Mouse (Mus musculus) lung, embryonic 16.5 days (tissue): ENCODE measurements around the gene Id1. TPM values are rescaled to one million over a fixed set of nuclear protein-coding genes. Genes with fewer than 3 reads are reported as not detected.

ENCODE experiments used
- ATAC-seq: fragments of 200-750 bp; cut with Nextera tagmentation; 2 replicates; pipeline ENCODE4 v1.8.0; 2017; ENCODE audit warnings: low read depth, mild to moderate bottlenecking, moderate library complexity
- H3K27ac ChIP-seq: fragments of 300-500 bp; sonication (generic); 2 replicates; pipeline ENCODE4 v1.5.1; 2014; ENCODE audit warnings: mild to moderate bottlenecking, control low read depth, low read length
- H3K27me3 ChIP-seq: fragments of 300-500 bp; sonication (generic); 2 replicates; pipeline ENCODE4 v1.6.1; 2014; ENCODE audit warnings: low read depth, low read length, mixed read lengths; ENCODE audit not compliant: control insufficient read depth, insufficient read depth
- H3K36me3 ChIP-seq: fragments of 300-500 bp; sonication (generic); 2 replicates; pipeline ENCODE4 v1.6.1; 2014; ENCODE audit warnings: low read length; ENCODE audit not compliant: control insufficient read depth, insufficient read depth
- H3K4me1 ChIP-seq: fragments of 300-500 bp; sonication (generic); replicated peaks from 2 replicates; pipeline ENCODE4 v1.6.1; 2014; ENCODE audit warnings: low read length, mixed read lengths; ENCODE audit not compliant: control insufficient read depth, insufficient read depth
- H3K4me2 ChIP-seq: fragments of 300-500 bp; sonication (generic); 2 replicates; pipeline ENCODE4 v1.6.1; 2014; ENCODE audit warnings: low read depth, low read length, control low read depth
- H3K4me3 ChIP-seq: fragments of 300-500 bp; sonication (generic); 2 replicates; pipeline ENCODE4 v1.5.1; 2014; ENCODE audit warnings: mild to moderate bottlenecking, low read length, control low read depth
- H3K9ac ChIP-seq: fragments of 300-500 bp; sonication (generic); 2 replicates; pipeline ENCODE4 v1.6.1; 2014; ENCODE audit warnings: low read length, control low read depth
- H3K9me3 ChIP-seq: fragments of 300-500 bp; sonication (generic); 2 replicates; pipeline ENCODE4 v1.6.1; 2016; ENCODE audit warnings: low read length; ENCODE audit not compliant: control insufficient read depth
- WGBS: fragments of 180-500 bp; shearing (Covaris S2); extraction: QIAGEN DNeasy Blood & Tissue Kit; methylation state at CpG from one replicate; pipeline ENCODE4 v1.1.7; 2014; 5-methylcytosine and 5-hydroxymethylcytosine counted together
- polyA plus RNA-seq: library from polyadenylated mRNA; unstranded; fragments of >200 nt; fragmentation: Nextera tagmentation; extraction: Ambion mirVana; gene quantifications from 2 replicates; pipeline ENCODE4 v1.2.1, GENCODE M21; 2015

Id1 gene
- polyA plus RNA-seq, 1 experiment from 2014 or later, result 189 TPM

DNA sequence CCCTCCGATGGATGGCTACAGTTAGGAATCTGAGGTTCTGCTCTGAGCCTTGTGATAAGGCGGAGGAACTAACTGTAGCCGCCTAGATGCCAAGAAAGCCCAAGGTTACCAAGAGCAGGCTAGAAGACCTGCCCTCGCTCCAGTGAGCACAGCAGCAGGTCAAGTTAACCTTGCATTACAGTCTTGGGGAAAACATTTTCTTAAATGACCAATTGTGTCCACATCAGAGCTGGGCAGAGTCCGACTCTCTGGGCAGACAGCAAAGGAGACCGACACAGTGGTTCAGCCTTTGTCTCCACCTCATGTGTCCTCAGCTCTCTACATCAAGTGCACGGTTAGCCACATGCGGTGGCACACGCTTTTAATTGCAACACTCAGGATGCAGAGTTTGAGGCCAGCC, 35.5 kb downstream of the Id1 start:
- no peaks in the 10 kb centered on the region for H3K36me3 ChIP-seq
- no peak overlapping the region for H3K27ac ChIP-seq
- H3K4me3 ChIP-seq, result no peak overlapping the region
- no peak for ATAC-seq
- H3K9me3 ChIP-seq, result no peaks in the 10 kb centered on the region
- H3K4me1 ChIP-seq, result peaks cover 5% of the 10 kb centered on the region
- H3K4me2 ChIP-seq, result no peak overlapping the region
- WGBS, result 86% methylated on average over 9 of the region's 9 CpGs
- H3K27me3 ChIP-seq, result no peaks in the 10 kb centered on the region
- H3K9ac ChIP-seq, result no peak overlapping the region

DNA sequence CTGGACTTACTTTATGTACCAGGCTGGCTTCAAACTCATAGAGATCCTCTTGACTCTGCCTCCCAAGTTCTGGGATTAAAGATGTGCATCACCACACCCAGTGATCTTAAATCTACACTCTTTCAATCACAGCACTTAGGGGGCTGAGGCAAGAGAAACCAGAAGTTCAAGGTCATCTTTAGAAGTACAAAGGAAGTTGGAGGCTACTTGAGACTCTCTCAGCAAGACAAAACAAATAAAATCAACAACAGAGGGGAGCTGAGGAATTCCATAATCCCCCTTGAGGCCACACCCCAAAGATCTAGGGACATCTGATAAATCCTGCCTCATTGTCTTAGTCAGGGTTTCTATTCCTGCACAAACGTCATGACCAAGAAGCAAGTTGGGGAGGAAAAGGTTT, 36.2 kb downstream of the Id1 start:
- no peak overlapping the region for H3K4me3 ChIP-seq
- H3K4me1 ChIP-seq, result no peaks in the 10 kb centered on the region
- H3K36me3 ChIP-seq, result no peaks in the 10 kb centered on the region
- no peak for ATAC-seq
- WGBS, result 14% methylated on average over 1 of the region's 1 CpGs
- H3K27me3 ChIP-seq, result no peaks in the 10 kb centered on the region
- no peak overlapping the region for H3K27ac ChIP-seq
- no peak overlapping the region for H3K4me2 ChIP-seq
- no peaks in the 10 kb centered on the region for H3K9me3 ChIP-seq
- no peak overlapping the region for H3K9ac ChIP-seq

DNA sequence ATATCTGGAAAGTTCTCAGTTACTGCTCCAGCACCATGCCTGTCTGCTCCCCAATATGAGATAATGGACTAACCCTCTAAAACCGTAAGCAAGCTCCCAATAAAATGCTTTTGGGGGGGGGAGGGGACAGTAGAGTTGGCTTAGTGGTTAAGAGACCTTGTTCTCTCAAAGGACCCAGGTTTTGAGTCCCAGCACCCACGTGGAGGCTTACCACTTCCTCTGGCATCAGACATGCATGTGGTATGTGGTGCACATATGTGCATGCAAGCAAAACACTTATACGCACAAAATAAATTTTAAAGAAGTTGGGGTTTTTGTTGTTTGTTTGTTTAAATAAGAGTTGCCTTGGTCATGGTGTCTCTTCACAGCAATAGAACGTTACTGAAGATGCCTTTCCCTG, 39.3 kb downstream of the Id1 start:
- no peaks in the 10 kb centered on the region for H3K4me1 ChIP-seq
- H3K9me3 ChIP-seq, result no peaks in the 10 kb centered on the region
- H3K4me3 ChIP-seq, result no peak overlapping the region
- 78% methylated on average over 4 of the region's 4 CpGs for WGBS
- H3K27ac ChIP-seq, result no peak overlapping the region
- no peaks in the 10 kb centered on the region for H3K27me3 ChIP-seq
- H3K4me2 ChIP-seq, result no peak overlapping the region
- H3K36me3 ChIP-seq, result peaks cover 4% of the 10 kb centered on the region; the same call in 1 of the 2 replicates
- ATAC-seq, result no peak
- H3K9ac ChIP-seq, result no peak overlapping the region

DNA sequence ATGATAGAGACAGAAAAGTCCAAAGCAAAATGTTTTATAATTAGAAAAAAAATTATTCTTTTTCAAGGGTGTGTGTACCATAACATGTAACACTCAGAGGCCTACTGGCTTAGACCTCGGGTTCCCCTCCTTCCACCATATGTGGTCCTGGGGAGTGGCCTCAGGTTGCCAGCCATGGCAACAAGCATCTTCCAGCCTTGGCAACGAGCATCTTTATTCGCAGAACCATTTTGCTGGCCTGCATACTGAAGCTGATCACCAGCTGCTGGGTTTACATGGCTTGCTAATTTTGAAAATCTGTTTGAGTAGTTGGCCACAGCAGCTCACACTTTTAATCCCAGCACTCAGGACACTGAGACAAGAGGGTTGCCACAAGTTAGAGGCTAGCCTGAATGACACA, 40.0 kb downstream of the Id1 start:
- H3K27ac ChIP-seq, result no peak overlapping the region
- WGBS, result 76% methylated on average over 3 of the region's 3 CpGs
- ATAC-seq, result no peak
- H3K9ac ChIP-seq, result no peak overlapping the region
- no peaks in the 10 kb centered on the region for H3K9me3 ChIP-seq
- H3K27me3 ChIP-seq, result no peaks in the 10 kb centered on the region
- H3K4me3 ChIP-seq, result no peak overlapping the region
- 0 out of 2 replicates have a peak, but pooled peaks cover under 1% of the 10 kb centered on the region for H3K4me1 ChIP-seq
- H3K36me3 ChIP-seq, result peaks cover 4% of the 10 kb centered on the region
- H3K4me2 ChIP-seq, result no peak overlapping the region

DNA sequence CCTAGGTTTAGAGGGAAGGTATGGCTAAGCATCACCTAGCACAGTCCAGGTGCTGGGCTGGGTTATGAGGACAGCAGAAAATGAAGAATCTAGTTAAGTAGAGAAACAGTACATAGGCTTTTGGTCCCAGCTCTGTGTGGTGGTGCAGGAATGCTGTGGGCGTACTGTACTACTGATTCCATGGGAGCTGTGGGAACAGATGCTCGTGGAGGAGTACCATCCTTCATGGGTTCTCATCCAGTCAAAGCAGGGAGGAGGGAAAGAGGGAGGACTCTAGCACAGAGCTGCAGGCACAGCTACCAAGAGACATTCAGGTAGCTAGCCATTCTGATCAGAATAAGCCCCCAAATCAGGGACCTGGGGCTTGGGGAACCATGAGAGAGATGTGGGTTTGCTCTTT, 40.4 kb downstream of the Id1 start:
- H3K4me3 ChIP-seq, result no peak overlapping the region
- H3K27me3 ChIP-seq, result no peaks in the 10 kb centered on the region
- no peak overlapping the region for H3K4me2 ChIP-seq
- WGBS, result 82% methylated on average over 2 of the region's 2 CpGs
- H3K27ac ChIP-seq, result no peak overlapping the region
- peaks cover 4% of the 10 kb centered on the region for H3K36me3 ChIP-seq
- no peak overlapping the region for H3K9ac ChIP-seq
- no peak for ATAC-seq
- 0 out of 2 replicates have a peak, but pooled peaks cover 4% of the 10 kb centered on the region for H3K4me1 ChIP-seq
- H3K9me3 ChIP-seq, result no peaks in the 10 kb centered on the region

DNA sequence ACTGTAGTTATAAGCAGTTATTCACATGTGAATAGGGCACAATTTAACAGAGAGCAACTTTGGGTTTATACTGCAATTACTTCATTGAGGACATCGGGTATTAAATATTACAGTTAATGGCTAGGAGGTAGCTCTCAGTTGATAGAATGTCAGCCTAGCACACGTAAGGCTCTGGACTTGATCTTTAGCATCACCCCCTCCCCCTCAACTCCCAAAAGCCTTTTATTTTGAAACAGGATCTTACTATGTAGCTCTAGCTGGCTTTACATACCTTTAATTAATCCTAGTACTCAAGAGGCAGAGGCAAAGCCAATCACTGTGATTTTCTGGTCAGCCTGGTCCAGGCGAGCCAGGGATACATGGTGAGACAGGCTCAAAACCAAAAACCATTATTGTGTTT, 41.0 kb downstream of the Id1 start:
- Histone ChIP-seq H3K27me3 (no peaks in the 10 kb centered on the region), H3K4me1 (0 out of 2 replicates have a peak, but pooled peaks cover 5% of the 10 kb centered on the region), H3K4me3 (no peak overlapping the region), H3K4me2 (no peak overlapping the region), H3K9me3 (no peaks in the 10 kb centered on the region), H3K27ac (no peak overlapping the region), H3K36me3 (peaks cover 6% of the 10 kb centered on the region), H3K9ac (no peak overlapping the region)
- ATAC-seq, result no peak
- WGBS, result 83% methylated on average over 3 of the region's 3 CpGs

DNA sequence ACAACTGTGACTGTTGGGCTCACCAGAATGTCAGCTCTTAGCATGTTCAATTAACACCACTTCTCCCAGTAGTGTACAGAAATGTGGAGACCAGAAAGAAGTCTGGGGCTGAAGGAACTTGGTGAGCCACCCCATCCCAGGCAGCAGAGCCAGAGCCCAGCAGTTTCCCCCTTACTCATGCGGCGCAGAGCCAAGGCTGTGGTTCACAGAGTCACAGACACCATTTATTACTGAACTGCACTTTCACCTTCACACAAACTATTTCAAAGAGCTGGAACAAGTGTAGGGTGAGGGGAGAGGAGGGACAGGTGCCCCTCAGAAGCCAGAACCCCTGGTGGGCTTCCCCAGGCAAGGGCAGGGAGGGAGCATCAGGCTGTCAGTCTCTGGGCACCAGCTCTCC, 44.4 kb downstream of the Id1 start:
- Histone ChIP-seq H3K9me3 (no peaks in the 10 kb centered on the region), H3K9ac (no peak overlapping the region), H3K27me3 (no peaks in the 10 kb centered on the region), H3K36me3 (peaks cover 6% of the 10 kb centered on the region), H3K4me3 (no peak overlapping the region), H3K4me2 (no peak overlapping the region), H3K27ac (no peak overlapping the region), H3K4me1 (peaks cover 14% of the 10 kb centered on the region)
- ATAC-seq, result no peak
- 97% methylated on average over 2 of the region's 2 CpGs for WGBS

DNA sequence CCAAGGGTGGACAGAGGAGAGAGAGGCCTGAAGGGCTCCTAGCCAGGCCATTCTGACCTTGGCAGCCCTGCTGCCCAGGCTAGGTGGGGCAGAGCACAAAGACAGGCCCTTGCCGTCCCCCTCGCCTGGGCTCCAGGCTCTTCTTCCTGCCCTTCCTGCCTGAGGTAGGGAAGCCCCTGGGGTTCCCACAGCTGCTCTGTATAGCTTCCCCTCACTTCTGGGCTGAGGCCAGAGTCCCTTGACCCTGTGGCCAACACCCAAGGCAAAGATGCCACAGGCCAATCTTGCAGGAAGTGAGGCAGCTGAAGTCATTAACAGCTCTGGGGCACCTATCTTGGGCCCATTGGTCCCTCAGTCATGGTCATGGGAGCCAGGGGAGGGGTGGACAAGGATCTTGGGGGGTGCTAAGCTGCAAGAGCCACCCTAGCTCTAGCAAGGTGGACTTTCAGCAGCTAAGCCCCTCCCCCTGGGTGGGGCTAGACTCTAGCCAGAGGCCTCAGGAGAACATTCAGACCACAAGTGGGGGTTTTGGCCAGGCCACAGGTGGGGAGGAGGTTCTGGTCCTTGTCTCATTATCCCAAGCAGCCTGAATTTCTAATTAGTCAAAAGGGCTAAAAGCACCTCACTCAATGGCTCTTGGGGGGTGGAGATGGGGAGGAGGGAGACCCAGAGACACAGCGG, 45.1 kb downstream of the Id1 start:
- Histone ChIP-seq H3K36me3 (peaks cover 6% of the 10 kb centered on the region), H3K4me1 (peaks cover 22% of the 10 kb centered on the region), H3K9me3 (no peaks in the 10 kb centered on the region), H3K9ac (no peak overlapping the region), H3K27ac (no peak overlapping the region), H3K4me2 (no peak overlapping the region), H3K27me3 (no peaks in the 10 kb centered on the region), H3K4me3 (no peak overlapping the region)
- no peak for ATAC-seq
- 85% methylated on average over 3 of the region's 3 CpGs for WGBS

DNA sequence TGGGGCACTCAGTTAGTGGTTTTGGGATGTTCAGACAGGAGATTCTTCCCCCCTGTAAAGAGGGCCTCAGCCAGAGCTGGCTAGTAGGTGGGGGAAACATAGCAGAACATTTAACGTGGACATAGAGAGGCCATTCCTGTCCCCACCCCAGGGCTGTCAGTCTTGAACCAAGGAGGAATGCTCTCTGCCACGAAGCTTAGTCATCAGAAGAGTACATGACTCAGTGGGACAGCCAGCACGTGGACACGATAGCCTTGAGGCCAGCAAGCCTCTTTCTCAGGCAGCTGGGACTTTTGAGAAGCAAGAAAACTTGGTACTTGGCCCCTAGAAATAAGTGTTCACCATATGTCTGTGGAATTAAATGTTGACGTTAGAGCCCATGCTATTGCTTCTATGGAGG, 46.6 kb downstream of the Id1 start:
- no peak overlapping the region for H3K4me2 ChIP-seq
- ATAC-seq, result no peak
- no peak overlapping the region for H3K4me3 ChIP-seq
- no peaks in the 10 kb centered on the region for H3K9me3 ChIP-seq
- H3K27ac ChIP-seq, result no peak overlapping the region
- H3K4me1 ChIP-seq, result peaks cover 22% of the 10 kb centered on the region
- 76% methylated on average over 5 of the region's 5 CpGs for WGBS
- H3K9ac ChIP-seq, result no peak overlapping the region
- no peaks in the 10 kb centered on the region for H3K27me3 ChIP-seq
- H3K36me3 ChIP-seq, result peaks cover 6% of the 10 kb centered on the region

DNA sequence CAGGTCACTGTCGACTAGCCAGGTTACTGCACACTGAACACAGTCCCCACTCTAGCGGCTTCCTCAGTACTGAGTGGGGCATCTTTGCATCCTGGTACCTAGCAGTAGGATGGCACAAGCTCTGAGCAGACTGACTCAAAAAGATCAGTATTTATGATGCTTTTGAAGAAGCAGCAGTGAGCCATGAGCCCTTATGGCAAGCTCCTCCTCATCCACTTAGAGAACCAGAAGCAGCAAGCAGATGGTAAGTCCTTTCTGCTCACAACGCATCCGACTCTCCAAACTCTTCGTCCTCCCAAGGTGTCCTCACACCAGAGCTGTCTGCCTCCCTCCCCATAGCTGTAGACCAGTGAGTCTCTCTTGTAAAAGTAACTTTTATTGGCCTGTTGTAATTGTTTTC, 47.2 kb downstream of the Id1 start:
- no peak overlapping the region for H3K9ac ChIP-seq
- peaks cover 6% of the 10 kb centered on the region for H3K36me3 ChIP-seq
- 90% methylated on average over 5 of the region's 5 CpGs for WGBS
- H3K9me3 ChIP-seq, result no peaks in the 10 kb centered on the region
- no peak for ATAC-seq
- no peaks in the 10 kb centered on the region for H3K27me3 ChIP-seq
- no peak overlapping the region for H3K4me2 ChIP-seq
- H3K4me1 ChIP-seq, result peaks cover 25% of the 10 kb centered on the region
- H3K27ac ChIP-seq, result no peak overlapping the region
- H3K4me3 ChIP-seq, result no peak overlapping the region
